Mouse (Mus musculus): Measurements from ENCODE around the gene Gns. TPM values are rescaled to one million over a fixed set of nuclear protein-coding genes. Genes with fewer than 3 reads are reported as not detected.

Gene Gns
- total RNA-seq, 1 experiment = 61.0 TPM

DNA sequence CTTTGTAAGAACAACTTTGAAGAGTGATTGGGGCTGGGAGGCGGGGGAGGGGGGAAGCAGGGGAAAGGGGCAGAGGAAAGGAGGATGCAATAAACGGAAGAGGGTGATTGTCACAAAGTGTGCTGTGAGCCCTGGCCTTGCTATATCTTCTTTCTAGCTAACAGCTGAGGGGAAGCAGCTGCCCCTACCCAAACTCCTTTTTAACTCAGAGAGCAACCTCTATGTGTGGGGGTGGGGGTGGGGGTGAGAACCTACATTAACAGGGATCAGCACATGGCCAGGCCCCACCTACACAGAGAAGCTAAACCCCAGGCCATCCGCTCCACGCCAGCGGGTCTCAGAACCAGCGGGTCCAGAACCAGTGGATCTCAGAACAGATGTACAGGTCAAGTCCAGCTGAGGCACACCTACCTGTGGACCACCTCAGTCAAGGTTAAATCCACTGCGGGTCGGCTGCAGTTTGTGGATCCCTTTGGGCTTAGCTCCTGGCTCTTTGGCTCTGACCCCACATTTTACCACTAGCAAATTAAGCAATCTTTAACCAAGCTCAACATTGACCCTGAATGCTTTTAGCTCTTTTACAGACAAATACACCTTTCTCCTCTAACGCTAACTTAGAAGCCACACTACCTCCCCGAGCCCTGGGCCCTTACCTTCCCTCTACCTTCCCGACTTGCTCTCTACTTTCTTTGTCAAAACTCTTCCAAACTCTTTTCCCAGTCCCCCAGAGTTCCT, 47.0 kb downstream of the Gns start:
- peaks cover 25% of the 10 kb centered on the region; the same call in 1 of the 2 replicates for H3K36me3 ChIP-seq (ENCODE audit: control insufficient read depth, insufficient read depth, low read length, poor library complexity, severe bottlenecking)

GRCm38 (mm10) chr10:121412824-121413223, 47.9 kb downstream of the Gns start:
- TF ChIP-seq MAFK (IDR thresholded peaks at IDR 0.05; ENCODE audit: insufficient read depth, low read depth, low read length) = no peak
- no peak for TF ChIP-seq CHD2 (IDR thresholded peaks at IDR 0.05; ENCODE audit: low read depth, low read length)
- TF ChIP-seq HCFC1 (IDR thresholded peaks at IDR 0.05; ENCODE audit: borderline replicate concordance, insufficient read depth, low read length) = no peak
- TF ChIP-seq ZNF384 (IDR thresholded peaks at IDR 0.05; ENCODE audit: low read depth, low read length) = no peak
- no peak for TF ChIP-seq ZC3H11A (IDR thresholded peaks at IDR 0.05; ENCODE audit: borderline replicate concordance, low read depth, low read length)
- in situ Hi-C loops (cut with MboI; ENCODE audit: low sequenced_read_pairs in 2 of 2, unreplicated experiment in 2 of 2) = no loop called here
- Histone ChIP-seq H3K36me3 (ENCODE audit: control insufficient read depth, insufficient read depth, low read length, poor library complexity, severe bottlenecking) (peaks cover 25% of the 10 kb centered on the region; the same call in 1 of the 2 replicates), H3K9me3 (ENCODE audit: control insufficient read depth, insufficient read depth, low read depth, low read length) (no peaks in the 10 kb centered on the region), H3K4me3 (ENCODE audit: insufficient read depth in 1 of 2, low read depth in 1 of 2, low read length in 2 of 2, poor library complexity in 1 of 2, severe bottlenecking in 1 of 2) (no peak overlapping the region), H3K9ac (ENCODE audit: insufficient read depth, low read depth, low read length, poor library complexity, severe bottlenecking) (no peak overlapping the region), H3K27ac (ENCODE audit: insufficient read depth, low read depth, low read length, poor library complexity, severe bottlenecking) (no peak overlapping the region), H3K4me1 (ENCODE audit: control insufficient read depth in 2 of 2, insufficient read depth in 2 of 2, low read length in 2 of 2, poor library complexity in 1 of 2) (peaks cover 0 to 24% of the 10 kb centered on the region in 2 experiments; a peak in 2 of 4 replicates)
- DNase-seq (ENCODE audit: low read depth, low spot score) = no peak

More for the DNA sequence above, 47.0 kb downstream of the Gns start:
- H3K27ac ChIP-seq (ENCODE audit: insufficient read depth, low read depth, low read length, poor library complexity, severe bottlenecking) = 0 out of 2 replicates have a peak overlapping the region, but pooled peaks have one; percentile 11
- in situ Hi-C loops (cut with MboI; ENCODE audit: low sequenced_read_pairs in 2 of 2, unreplicated experiment in 2 of 2) = no loop called here
- H3K4me1 ChIP-seq (ENCODE audit: control insufficient read depth in 2 of 2, insufficient read depth in 2 of 2, low read length in 2 of 2, poor library complexity in 1 of 2) = peaks cover 0 to 24% of the 10 kb centered on the region in 2 experiments; a peak in 2 of 4 replicates
- no peaks in the 10 kb centered on the region for H3K9me3 ChIP-seq (ENCODE audit: control insufficient read depth, insufficient read depth, low read depth, low read length)
- DNase-seq (ENCODE audit: low read depth, low spot score) = no peak
- no peak overlapping the region for H3K9ac ChIP-seq (ENCODE audit: insufficient read depth, low read depth, low read length, poor library complexity, severe bottlenecking)
- H3K4me3 ChIP-seq (ENCODE audit: insufficient read depth in 1 of 2, low read depth in 1 of 2, low read length in 2 of 2, poor library complexity in 1 of 2, severe bottlenecking in 1 of 2) = no peak overlapping the region
- TF ChIP-seq MAFK (IDR thresholded peaks at IDR 0.05; ENCODE audit: insufficient read depth, low read depth, low read length) (no peak), ZNF384 (IDR thresholded peaks at IDR 0.05; ENCODE audit: low read depth, low read length) (no peak), CHD2 (IDR thresholded peaks at IDR 0.05; ENCODE audit: low read depth, low read length) (no peak), HCFC1 (IDR thresholded peaks at IDR 0.05; ENCODE audit: borderline replicate concordance, insufficient read depth, low read length) (no peak), ZC3H11A (IDR thresholded peaks at IDR 0.05; ENCODE audit: borderline replicate concordance, low read depth, low read length) (no peak)

DNA sequence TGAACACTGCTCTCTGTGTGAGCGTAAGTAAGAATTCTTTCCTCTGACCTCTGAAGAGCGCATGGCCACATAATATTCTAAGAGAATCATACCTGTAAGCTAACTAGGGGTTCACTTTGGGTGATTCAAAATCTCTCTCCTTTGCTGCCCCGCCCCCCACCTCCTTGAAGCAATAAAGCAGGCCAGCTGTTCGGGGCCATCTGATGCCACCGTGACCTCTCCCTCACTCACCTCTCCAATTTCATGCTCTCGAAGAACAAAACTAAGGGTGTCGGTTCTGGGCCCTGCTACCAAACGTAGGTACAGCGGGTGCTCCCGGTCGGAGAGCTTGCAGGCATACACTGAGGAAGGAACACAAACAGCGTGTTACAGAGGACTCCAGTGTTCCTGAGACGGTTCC, 49.2 kb downstream of the Gns start:
- no peak for DNase-seq (ENCODE audit: low read depth, low spot score)
- no peak overlapping the region for H3K9ac ChIP-seq (ENCODE audit: insufficient read depth, low read depth, low read length, poor library complexity, severe bottlenecking)
- peaks cover 0 to 26% of the 10 kb centered on the region in 2 experiments; a peak in 2 of 4 replicates for H3K4me1 ChIP-seq (ENCODE audit: control insufficient read depth in 2 of 2, insufficient read depth in 2 of 2, low read length in 2 of 2, poor library complexity in 1 of 2)
- H3K36me3 ChIP-seq (ENCODE audit: control insufficient read depth, insufficient read depth, low read length, poor library complexity, severe bottlenecking) = peaks cover 27% of the 10 kb centered on the region; the same call in 1 of the 2 replicates
- TF ChIP-seq ZC3H11A (IDR thresholded peaks at IDR 0.05; ENCODE audit: borderline replicate concordance, low read depth, low read length) (no peak), CHD2 (IDR thresholded peaks at IDR 0.05; ENCODE audit: low read depth, low read length) (no peak), ZNF384 (IDR thresholded peaks at IDR 0.05; ENCODE audit: low read depth, low read length) (no peak), HCFC1 (IDR thresholded peaks at IDR 0.05; ENCODE audit: borderline replicate concordance, insufficient read depth, low read length) (no peak), MAFK (IDR thresholded peaks at IDR 0.05; ENCODE audit: insufficient read depth, low read depth, low read length) (no peak)
- no peak overlapping the region for H3K4me3 ChIP-seq (ENCODE audit: insufficient read depth in 1 of 2, low read depth in 1 of 2, low read length in 2 of 2, poor library complexity in 1 of 2, severe bottlenecking in 1 of 2)
- in situ Hi-C loops (cut with MboI; ENCODE audit: low sequenced_read_pairs in 2 of 2, unreplicated experiment in 2 of 2) = no loop called here
- no peak overlapping the region for H3K27ac ChIP-seq (ENCODE audit: insufficient read depth, low read depth, low read length, poor library complexity, severe bottlenecking)
- H3K9me3 ChIP-seq (ENCODE audit: control insufficient read depth, insufficient read depth, low read depth, low read length) = no peaks in the 10 kb centered on the region

DNA sequence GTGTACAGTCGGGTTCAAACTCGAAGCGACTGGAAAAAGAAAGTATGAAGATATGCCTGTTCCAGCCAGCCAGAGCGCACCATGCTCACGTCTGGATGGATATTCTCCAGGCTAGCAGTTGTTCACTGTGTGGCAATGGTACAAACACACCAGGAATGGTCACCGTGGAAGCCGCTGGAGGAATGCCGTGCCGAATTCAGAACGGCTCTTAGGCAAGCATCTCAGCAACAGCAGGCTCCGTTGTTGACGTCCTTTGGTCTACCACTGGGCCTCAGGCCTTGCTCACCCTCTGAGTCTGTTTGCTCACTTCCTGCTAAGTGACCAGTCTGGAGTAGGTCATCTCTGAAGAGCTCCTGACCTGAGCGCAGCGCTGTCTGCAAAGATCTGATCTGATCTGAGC, 53.9 kb downstream of the Gns start:
- DNase-seq (ENCODE audit: low read depth, low spot score) = no peak
- H3K36me3 ChIP-seq (ENCODE audit: control insufficient read depth, insufficient read depth, low read length, poor library complexity, severe bottlenecking) = peaks cover 17% of the 10 kb centered on the region; the same call in 1 of the 2 replicates
- no peak overlapping the region for H3K27ac ChIP-seq (ENCODE audit: insufficient read depth, low read depth, low read length, poor library complexity, severe bottlenecking)
- TF ChIP-seq HCFC1 (IDR thresholded peaks at IDR 0.05; ENCODE audit: borderline replicate concordance, insufficient read depth, low read length) (no peak), ZNF384 (IDR thresholded peaks at IDR 0.05; ENCODE audit: low read depth, low read length) (no peak), ZC3H11A (IDR thresholded peaks at IDR 0.05; ENCODE audit: borderline replicate concordance, low read depth, low read length) (no peak), MAFK (IDR thresholded peaks at IDR 0.05; ENCODE audit: insufficient read depth, low read depth, low read length) (no peak), CHD2 (IDR thresholded peaks at IDR 0.05; ENCODE audit: low read depth, low read length) (no peak)
- H3K9ac ChIP-seq (ENCODE audit: insufficient read depth, low read depth, low read length, poor library complexity, severe bottlenecking) = no peak overlapping the region
- no peak overlapping the region for H3K4me3 ChIP-seq (ENCODE audit: insufficient read depth in 1 of 2, low read depth in 1 of 2, low read length in 2 of 2, poor library complexity in 1 of 2, severe bottlenecking in 1 of 2)
- no peaks in the 10 kb centered on the region for H3K9me3 ChIP-seq (ENCODE audit: control insufficient read depth, insufficient read depth, low read depth, low read length)
- H3K4me1 ChIP-seq (ENCODE audit: control insufficient read depth in 2 of 2, insufficient read depth in 2 of 2, low read length in 2 of 2, poor library complexity in 1 of 2) = peaks cover 2 to 15% of the 10 kb centered on the region in 2 experiments; a peak in 2 of 4 replicates
- in situ Hi-C loops (cut with MboI; ENCODE audit: low sequenced_read_pairs in 2 of 2, unreplicated experiment in 2 of 2) = no loop called here
